Mouse (Mus musculus) brain, embryonic 14.5 days (tissue): ENCODE results near the gene Kcnk3.

ENCODE experiments used
- CTCF ChIP-seq: fragments of 200-500 bp; IDR thresholded peaks from 2 replicates; pipeline ENCODE4 v1.5.1; 2012; ENCODE audit warnings: inconsistent platforms, mild to moderate bottlenecking, moderate library complexity, borderline replicate concordance; ENCODE audit not compliant: insufficient read depth, insufficient read length; ENCODE audit errors: extremely low read depth
- POLR2A ChIP-seq: fragments of 200-500 bp; IDR thresholded peaks from 2 replicates; pipeline ENCODE4 v1.6.1; 2012; ENCODE audit warnings: mild to moderate bottlenecking, inconsistent platforms, borderline replicate concordance; ENCODE audit not compliant: poor library complexity, insufficient read depth, insufficient read length, severe bottlenecking; ENCODE audit errors: extremely low read depth

- no peak for TF ChIP-seq POLR2A
- no peak for TF ChIP-seq CTCF
These were observed 7.1 kb downstream of the Kcnk3 start for GRCm38 (mm10) chr5:30594953-30595560.
